Mouse (Mus musculus) gastrocnemius, adult 18-20 months (tissue): ENCODE data around the gene Cfap299. TPM values are rescaled to one million over a fixed set of nuclear protein-coding genes. Genes with fewer than 3 reads are reported as not detected.

Experiments used
- DNase-seq: peaks from one replicate; pipeline ENCODE4 v3.0.0; 2021; ENCODE audit warnings: low spot score
- total RNA-seq, 2 experiments: library from RNA; stranded (reverse); gene quantifications; 2 replicates each; pipeline ENCODE4 v1.2.3; 2021

Cfap299 gene
- total RNA-seq, 2 experiments from 2014 or later: not detected

DNA sequence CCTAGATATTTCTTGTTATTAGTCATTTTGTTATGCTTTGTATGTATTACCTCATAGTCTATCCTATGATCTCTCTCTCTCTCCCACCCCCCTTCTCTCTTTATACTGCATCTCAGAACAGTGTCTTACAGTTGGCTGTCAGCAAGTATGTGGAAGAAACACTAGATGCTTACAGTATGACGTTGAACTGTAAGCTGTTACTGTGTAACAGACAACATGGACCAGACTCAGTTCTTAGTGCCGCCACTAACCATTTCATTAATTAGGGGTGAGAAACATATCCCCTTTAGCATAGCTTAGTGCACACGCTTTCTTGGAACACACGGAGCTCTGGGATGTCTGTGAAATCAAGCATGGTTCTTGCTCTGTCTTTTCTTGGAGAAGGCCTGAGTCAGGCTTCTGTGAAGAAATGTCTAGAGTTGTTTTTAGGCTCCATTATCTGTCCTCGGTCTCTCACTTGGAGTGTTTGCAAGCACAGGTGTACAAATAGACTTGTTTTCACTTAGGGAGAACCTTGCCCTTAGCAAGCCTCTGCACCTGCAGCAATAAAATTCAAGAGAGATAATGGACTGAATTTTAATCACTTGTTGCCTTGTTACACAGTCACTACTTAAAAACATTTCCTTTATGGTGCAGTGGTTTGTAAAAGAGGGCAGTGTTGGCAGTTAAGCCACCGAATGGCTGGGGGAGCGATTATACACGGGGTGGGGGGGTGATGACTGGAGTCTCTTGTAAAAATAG, 47.1 kb downstream of the Cfap299 start:
- DNase-seq: no peak

- no peak for DNase-seq
These were observed 47.6 kb downstream of the Cfap299 start for GRCm38 (mm10) chr5:98376799-98377090.

- no peak for DNase-seq
These were observed 51.3 kb downstream of the Cfap299 start for GRCm38 (mm10) chr5:98380360-98380759.

DNA sequence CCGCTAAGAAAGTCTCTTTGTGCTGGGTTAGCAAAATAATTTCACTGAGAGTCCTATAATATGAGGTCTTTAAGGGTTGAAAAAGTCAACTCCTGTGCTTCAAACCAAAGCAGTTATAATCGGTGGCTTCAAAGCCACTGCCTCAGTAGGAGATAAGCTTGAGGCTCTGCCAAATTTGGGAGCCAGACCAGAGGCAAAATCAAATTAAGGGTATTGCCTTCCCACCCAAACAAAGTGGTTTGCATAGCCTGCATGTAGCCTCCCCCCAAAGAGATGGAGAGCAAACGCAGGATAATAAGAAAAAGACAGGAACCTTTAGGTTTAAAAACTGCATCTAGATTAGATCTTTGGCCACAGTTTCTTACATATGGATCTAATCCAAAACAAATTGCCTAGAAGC, 58.0 kb downstream of the Cfap299 start:
- DNase-seq: no peak

GRCm38 (mm10) chr5:98402165-98402564, 73.1 kb downstream of the Cfap299 start:
- no peak for DNase-seq

DNA sequence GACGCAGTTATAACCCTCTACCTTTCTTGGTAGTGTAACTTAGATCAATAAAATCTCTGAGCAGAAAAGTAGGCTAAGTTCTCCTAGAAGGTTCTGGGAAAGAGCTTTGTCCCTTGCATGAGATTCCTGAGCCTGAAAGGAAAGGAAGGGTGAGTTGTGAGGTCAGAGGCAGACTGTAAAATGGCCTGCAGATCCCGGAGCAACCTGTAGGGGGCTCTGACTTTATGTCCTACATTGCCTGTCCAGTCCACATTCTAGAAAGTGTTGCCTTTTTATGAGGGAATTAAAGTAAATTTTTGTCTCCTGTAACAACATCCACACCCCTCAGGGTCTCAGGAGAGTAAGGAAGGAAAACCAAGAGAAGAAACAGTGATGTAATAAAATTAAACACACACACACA, 81.0 kb downstream of the Cfap299 start:
- DNase-seq: no peak

DNA sequence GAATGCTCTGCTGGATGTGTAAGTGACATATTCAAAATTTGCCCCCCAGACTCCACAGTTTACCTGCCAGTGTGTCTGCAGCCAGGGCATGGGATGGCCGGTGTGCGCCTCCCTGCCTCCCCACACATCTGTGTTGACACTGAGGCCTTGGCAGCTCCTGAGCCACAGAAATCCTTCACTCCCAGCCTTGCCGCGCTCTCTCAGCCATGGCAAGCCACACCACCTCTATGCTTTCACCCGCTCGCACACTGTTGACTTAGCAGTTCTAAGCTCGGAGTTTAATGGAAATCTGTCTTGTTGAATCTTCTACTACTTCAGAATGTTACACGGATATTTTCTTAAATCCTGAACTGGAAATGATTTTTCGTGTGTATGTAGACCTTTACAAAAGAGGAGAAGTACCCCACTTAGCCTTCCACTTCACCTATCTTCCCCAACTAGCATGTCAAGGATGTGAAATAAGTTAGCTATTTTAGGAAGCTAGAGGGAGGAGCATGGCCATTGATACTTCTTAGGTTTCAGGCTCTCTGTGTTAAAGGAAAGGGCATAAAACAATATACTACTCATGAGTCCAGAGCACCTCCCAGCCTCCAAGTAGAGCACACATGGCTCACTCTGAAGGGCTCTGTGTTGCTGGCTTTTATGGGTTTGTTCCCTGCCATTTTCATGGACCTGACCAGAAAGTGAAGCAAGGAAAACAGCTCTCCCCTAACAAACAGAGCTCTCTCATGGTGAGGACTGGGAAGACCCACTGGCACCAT, 87.5 kb downstream of the Cfap299 start:
- no peak for DNase-seq

DNA sequence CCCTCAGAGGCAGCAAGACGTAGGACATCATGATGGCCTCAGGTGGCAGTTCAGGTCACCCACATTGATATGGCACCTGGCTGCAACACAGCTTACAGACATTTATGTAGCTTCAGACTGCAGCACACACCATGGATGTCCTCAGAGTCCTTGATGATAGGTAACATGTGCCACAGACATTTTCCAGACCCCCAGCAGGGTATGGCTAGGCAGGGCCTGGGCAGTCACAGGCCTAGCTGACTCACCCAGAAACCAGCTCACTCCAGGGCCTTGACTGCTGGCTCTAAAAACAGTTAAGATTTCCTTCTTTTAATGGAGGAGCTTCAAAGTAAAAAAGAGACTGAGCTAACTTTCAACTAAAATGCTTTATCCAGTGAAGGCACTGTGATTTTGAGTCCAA, 95.9 kb downstream of the Cfap299 start:
- no peak for DNase-seq

- DNase-seq: no peak
These were observed 97.0 kb downstream of the Cfap299 start for GRCm38 (mm10) chr5:98426112-98426511.

- DNase-seq: no peak
These were observed 101.0 kb downstream of the Cfap299 start for GRCm38 (mm10) chr5:98430060-98430459.

- DNase-seq: no peak
These were observed 109.6 kb downstream of the Cfap299 start for GRCm38 (mm10) chr5:98438686-98439085.

- DNase-seq: no peak
These were observed 117.8 kb downstream of the Cfap299 start for GRCm38 (mm10) chr5:98446771-98447462.

DNA sequence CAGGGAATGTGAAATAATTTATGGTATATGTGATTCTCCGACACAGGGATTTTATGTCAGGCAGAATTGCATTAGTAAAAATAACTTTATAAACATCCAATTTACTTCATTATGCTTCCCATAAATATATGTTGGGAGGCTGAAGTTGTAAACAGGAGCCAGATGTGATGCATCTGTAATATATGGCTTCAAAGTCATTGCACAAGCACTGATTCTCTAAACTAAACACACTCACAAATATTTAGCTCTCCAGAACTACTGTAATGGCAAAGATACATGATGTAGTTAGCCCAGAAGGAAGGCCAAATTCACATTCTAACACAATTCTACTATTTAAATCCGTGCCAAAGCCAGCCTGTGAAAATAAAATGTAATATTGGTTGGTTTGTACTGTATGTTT, 120.8 kb downstream of the Cfap299 start:
- no peak for DNase-seq

GRCm38 (mm10) chr5:98466882-98467535, 137.9 kb downstream of the Cfap299 start:
- no peak for DNase-seq

DNA sequence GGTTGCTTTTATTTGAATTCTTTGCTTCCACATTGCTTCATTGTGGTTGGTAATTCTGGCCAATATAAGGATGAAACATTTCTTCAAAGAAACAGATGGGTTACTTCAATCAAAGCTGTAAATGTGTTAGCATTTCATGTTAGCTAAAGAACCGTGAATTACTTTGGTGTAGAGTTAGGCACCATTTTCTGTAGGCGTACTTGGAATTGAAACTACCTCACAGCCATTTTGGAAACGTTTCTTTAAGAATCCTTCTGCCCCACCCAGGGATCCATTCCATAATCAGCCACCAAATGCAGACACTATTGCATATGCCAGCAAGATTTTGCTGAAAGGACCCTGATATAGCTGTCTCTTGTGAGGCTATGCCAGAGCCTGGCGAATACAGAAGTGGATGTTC, 140.9 kb downstream of the Cfap299 start:
- no peak for DNase-seq

GRCm38 (mm10) chr5:98476539-98476938, 147.4 kb downstream of the Cfap299 start:
- DNase-seq: no peak

DNA sequence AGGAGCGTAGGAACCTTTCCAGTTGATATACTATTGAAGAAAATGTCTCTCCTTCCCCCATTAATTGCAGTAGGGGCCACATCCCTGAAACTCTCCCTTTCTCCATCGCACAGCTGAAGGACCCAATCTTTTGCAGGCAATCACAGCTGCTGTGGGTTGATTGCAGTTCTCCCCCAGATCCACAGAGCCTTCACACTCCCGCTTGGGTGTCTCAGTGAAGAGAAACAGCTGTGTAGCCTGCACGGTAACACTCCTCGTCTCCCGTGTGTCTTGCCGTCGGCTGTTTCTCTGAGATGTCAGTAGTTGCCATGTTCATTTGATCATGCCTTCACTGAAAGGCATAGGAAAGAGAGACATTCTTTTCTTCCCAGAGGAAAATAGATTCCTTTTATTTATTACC, 148.2 kb downstream of the Cfap299 start:
- DNase-seq: no peak

GRCm38 (mm10) chr5:98483507-98483906, 154.4 kb downstream of the Cfap299 start:
- DNase-seq: no peak

GRCm38 (mm10) chr5:98485189-98485588, 156.1 kb downstream of the Cfap299 start:
- no peak for DNase-seq

DNA sequence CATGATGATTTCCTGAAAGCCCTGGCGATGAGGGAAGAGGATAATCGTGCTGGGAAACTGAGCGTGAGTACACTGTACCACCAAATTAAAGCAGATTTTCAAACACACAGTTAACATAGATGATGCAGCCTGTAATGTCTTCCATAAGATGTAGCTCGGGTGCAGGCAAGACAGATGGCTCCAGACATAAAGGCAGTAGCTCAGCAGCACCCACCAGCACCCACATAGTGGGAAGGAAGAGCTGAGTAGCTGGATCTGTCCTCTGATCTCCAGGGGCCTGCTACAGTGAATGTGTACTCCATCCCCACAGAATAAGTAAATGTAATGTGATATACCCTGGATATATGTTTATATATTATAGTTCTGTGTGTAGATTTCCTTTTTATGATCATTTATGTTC, 169.2 kb downstream of the Cfap299 start:
- DNase-seq: no peak

GRCm38 (mm10) chr5:98516214-98516613, 187.1 kb downstream of the Cfap299 start:
- DNase-seq: no peak

GRCm38 (mm10) chr5:98520118-98520517, 191.0 kb downstream of the Cfap299 start:
- no peak for DNase-seq
